Mouse (Mus musculus) lung, postnatal 0 days (tissue): ENCODE results near the gene Tcap. TPM values are rescaled to one million over a fixed set of nuclear protein-coding genes. Genes with fewer than 3 reads are reported as not detected.
A peak's percentile ranks its signal among the peaks of the same experiment; 100 is the strongest.
"Not testable (repeated sequence)": the region's sequence is repeated elsewhere in the genome, so short reads cannot be mapped to it uniquely, and the experiment has no call there.

Experiments
- ATAC-seq: fragments of 200-750 bp; cut with Nextera tagmentation; 2 replicates; pipeline ENCODE4 v1.8.0; 2017; ENCODE audit warnings: moderate library complexity
- DNase-seq: peaks from one replicate; pipeline ENCODE4 v3.0.0-alpha.2; 2016; ENCODE audit warnings: low spot score
- H3K27ac ChIP-seq: fragments of 300-500 bp; sonication (generic); 2 replicates; pipeline ENCODE4 v1.5.1; 2014; ENCODE audit warnings: antibody characterized with exemption, mild to moderate bottlenecking, low read length, mixed read lengths
- H3K27me3 ChIP-seq: fragments of 300-500 bp; sonication (generic); replicated peaks from 2 replicates; pipeline ENCODE4 v1.6.1; 2014; ENCODE audit warnings: low read length, mixed read lengths; ENCODE audit not compliant: insufficient read depth
- H3K36me3 ChIP-seq: fragments of 300-500 bp; sonication (generic); 2 replicates; pipeline ENCODE4 v1.6.1; 2014; ENCODE audit warnings: low read length, mixed read lengths; ENCODE audit not compliant: insufficient read depth
- H3K4me1 ChIP-seq: fragments of 300-500 bp; sonication (generic); 2 replicates; pipeline ENCODE4 v1.6.1; 2014; ENCODE audit warnings: antibody characterized with exemption, low read depth, low read length, mixed read lengths; ENCODE audit not compliant: insufficient read depth
- H3K4me2 ChIP-seq: fragments of 300-500 bp; sonication (generic); replicated peaks from 2 replicates; pipeline ENCODE4 v1.6.1; 2014; ENCODE audit warnings: low read depth, mild to moderate bottlenecking, low read length, moderate library complexity, mixed read lengths
- H3K4me3 ChIP-seq: fragments of 300-500 bp; sonication (generic); 2 replicates; pipeline ENCODE4 v1.5.1; 2014; ENCODE audit warnings: low read depth, low read length
- H3K9ac ChIP-seq: fragments of 300-500 bp; sonication (generic); replicated peaks from 2 replicates; pipeline ENCODE4 v1.6.1; 2014; ENCODE audit warnings: low read depth, mild to moderate bottlenecking
- H3K9me3 ChIP-seq: fragments of 300-500 bp; sonication (generic); 2 replicates; pipeline ENCODE4 v1.6.1; 2016; ENCODE audit warnings: low read length, mixed read lengths
- CTCF ChIP-seq: IDR thresholded peaks from 2 replicates; pipeline ENCODE4 v1.5.1; 2016; ENCODE audit warnings: antibody characterized with exemption, mild to moderate bottlenecking
- EP300 ChIP-seq: IDR thresholded peaks from 2 replicates; pipeline ENCODE4 v1.6.1; 2016; ENCODE audit warnings: antibody characterized with exemption, mild to moderate bottlenecking, control low read depth
- WGBS: fragments of 180-500 bp; shearing (Covaris S2); extraction: QIAGEN DNeasy Blood & Tissue Kit; methylation state at CpG from one replicate; pipeline ENCODE4 v1.1.7; 2014; 5-methylcytosine and 5-hydroxymethylcytosine counted together
- polyA plus RNA-seq: library from polyadenylated mRNA; unstranded; fragments of >200 nt; fragmentation: Nextera tagmentation; extraction: Ambion mirVana; gene quantifications from 2 replicates; pipeline ENCODE4 v1.2.1, GENCODE M21; 2015

Gene Tcap
- polyA plus RNA-seq, 1 experiment from 2014 or later, result 5.8 TPM

GRCm38 (mm10) chr11:98374266-98374665, 9.3 kb upstream of the Tcap start:
- Histone ChIP-seq H3K9me3 (no peaks in the 10 kb centered on the region), H3K4me3 (no peak overlapping the region), H3K27ac (no peak overlapping the region), H3K27me3 (no peaks in the 10 kb centered on the region), H3K9ac (no peak overlapping the region), H3K4me2 (no peak overlapping the region), H3K4me1 (0 out of 2 replicates have a peak, but pooled peaks cover 2% of the 10 kb centered on the region), H3K36me3 (peaks cover 40% of the 10 kb centered on the region)
- DNase-seq, result no peak
- ATAC-seq, result no peak
- TF ChIP-seq EP300, result no peak
- no peak for TF ChIP-seq CTCF
- WGBS, result 57% methylated on average over 8 of the region's 8 CpGs

GRCm38 (mm10) chr11:98376756-98377155, 6.9 kb upstream of the Tcap start:
- TF ChIP-seq EP300 (no peak), CTCF (no peak)
- no peak overlapping the region for H3K4me2 ChIP-seq
- H3K27me3 ChIP-seq, result no peaks in the 10 kb centered on the region
- H3K4me3 ChIP-seq, result no peak overlapping the region
- WGBS, result 77% methylated on average over 5 of the region's 5 CpGs
- DNase-seq (no peak), ATAC-seq (no peak)
- H3K36me3 ChIP-seq, result peaks cover 46% of the 10 kb centered on the region
- H3K4me1 ChIP-seq, result no peaks in the 10 kb centered on the region
- no peak overlapping the region for H3K9ac ChIP-seq
- no peak overlapping the region for H3K27ac ChIP-seq
- H3K9me3 ChIP-seq, result no peaks in the 10 kb centered on the region

- H3K4me1 ChIP-seq, result no peaks in the 10 kb centered on the region
- ATAC-seq (no peak), DNase-seq (no peak)
- no peak overlapping the region for H3K9ac ChIP-seq
- peaks cover 46% of the 10 kb centered on the region for H3K36me3 ChIP-seq
- H3K4me2 ChIP-seq, result no peak overlapping the region
- H3K9me3 ChIP-seq, result no peaks in the 10 kb centered on the region
- H3K27ac ChIP-seq, result no peak overlapping the region
- no peaks in the 10 kb centered on the region for H3K27me3 ChIP-seq
- TF ChIP-seq CTCF (no peak), EP300 (no peak)
- 79% methylated on average over 11 of the region's 11 CpGs for WGBS
- H3K4me3 ChIP-seq, result no peak overlapping the region
Observed at GRCm38 (mm10) chr11:98377787-98378186, 5.8 kb upstream of the Tcap start.

- no peak for TF ChIP-seq EP300
- no peak for TF ChIP-seq CTCF
- DNase-seq, result no peak
- H3K4me1 ChIP-seq, result no peaks in the 10 kb centered on the region
- H3K36me3 ChIP-seq, result peaks cover 46% of the 10 kb centered on the region
- no peaks in the 10 kb centered on the region for H3K27me3 ChIP-seq
- H3K27ac ChIP-seq, result no peak overlapping the region
- no peaks in the 10 kb centered on the region for H3K9me3 ChIP-seq
- H3K4me3 ChIP-seq, result no peak overlapping the region
- WGBS, result 68% methylated on average over 7 of the region's 7 CpGs
- ATAC-seq, result peak; percentile 45; the same call in 1 of the 2 replicates
- H3K4me2 ChIP-seq, result no peak overlapping the region
- H3K9ac ChIP-seq, result no peak overlapping the region
Observed at GRCm38 (mm10) chr11:98379379-98379778, 4.2 kb upstream of the Tcap start.

GRCm38 (mm10) chr11:98380106-98380505, 3.5 kb upstream of the Tcap start:
- no peak overlapping the region for H3K4me3 ChIP-seq
- H3K27ac ChIP-seq, result no peak overlapping the region
- no peaks in the 10 kb centered on the region for H3K4me1 ChIP-seq
- H3K36me3 ChIP-seq, result peaks cover 43% of the 10 kb centered on the region
- WGBS, result 72% methylated on average over 6 of the region's 6 CpGs
- H3K27me3 ChIP-seq, result no peaks in the 10 kb centered on the region
- no peak for TF ChIP-seq CTCF
- TF ChIP-seq EP300, result no peak
- DNase-seq (no peak), ATAC-seq (no peak)
- H3K9ac ChIP-seq, result no peak overlapping the region
- H3K9me3 ChIP-seq, result no peaks in the 10 kb centered on the region
- no peak overlapping the region for H3K4me2 ChIP-seq

- H3K4me3 ChIP-seq, result no peak overlapping the region
- TF ChIP-seq EP300 (no peak), CTCF (no peak)
Observed at GRCm38 (mm10) chr11:98381651-98382050, 2.0 kb upstream of the Tcap start.

GRCm38 (mm10) chr11:98382405-98382804, 1.2 kb upstream of the Tcap start:
- not testable (repeated sequence) for H3K4me1 ChIP-seq, H3K9ac ChIP-seq, ATAC-seq, H3K27ac ChIP-seq, DNase-seq, H3K27me3 ChIP-seq, H3K4me2 ChIP-seq, H3K4me3 ChIP-seq, H3K9me3 ChIP-seq
- WGBS, result 20% methylated on average over 2 of the region's 2 CpGs
- H3K36me3 ChIP-seq, result peaks cover 20% of the 10 kb centered on the region

More at GRCm38 (mm10) chr11:98381651-98382050, 2.0 kb upstream of the Tcap start:
- Histone ChIP-seq H3K4me2 (no peak overlapping the region), H3K27me3 (peaks cover 1% of the 10 kb centered on the region; the same call in 1 of the 2 replicates), H3K4me1 (no peaks in the 10 kb centered on the region), H3K36me3 (peaks cover 28% of the 10 kb centered on the region), H3K27ac (no peak overlapping the region), H3K9ac (no peak overlapping the region), H3K9me3 (no peaks in the 10 kb centered on the region)
- ATAC-seq (no peak), DNase-seq (no peak)
- WGBS, result 88% methylated on average over 2 of the region's 2 CpGs
